Mouse (Mus musculus): ENCODE results near the gene Mt4. TPM values are rescaled to one million over a fixed set of nuclear protein-coding genes. Genes with fewer than 3 reads are reported as not detected.

Gene Mt4
- total RNA-seq, 1 experiment = 6.4 TPM

GRCm38 (mm10) chr8:94178857-94179712 lies 42.1 kb downstream of the Mt4 start, which contains the start of gene Mt1:
Gene Mt1 (plus strand): TSS chr8:94179082.
- in situ Hi-C loops (cut with MboI; ENCODE audit: low sequenced_read_pairs in 2 of 2, unreplicated experiment in 2 of 2) = no loop called here
- DNase-seq (ENCODE audit: low read depth, low spot score) = peak; percentile 92
- Histone ChIP-seq H3K9me3 (ENCODE audit: control insufficient read depth, insufficient read depth, low read depth, low read length) (no peaks in the 10 kb centered on the region), H3K4me3 (ENCODE audit: insufficient read depth in 1 of 2, low read depth in 1 of 2, low read length in 2 of 2, poor library complexity in 1 of 2, severe bottlenecking in 1 of 2) (peak within 1 kb of the TSS; percentile 79 to 80), H3K27ac (ENCODE audit: insufficient read depth, low read depth, low read length, poor library complexity, severe bottlenecking) (peak within 1 kb of the TSS; percentile 54; the same call in 1 of the 2 replicates), H3K36me3 (ENCODE audit: control insufficient read depth, insufficient read depth, low read length, poor library complexity, severe bottlenecking) (peaks cover 4% of the 10 kb centered on the region; the same call in 1 of the 2 replicates), H3K4me1 (ENCODE audit: control insufficient read depth in 2 of 2, insufficient read depth in 2 of 2, low read length in 2 of 2, poor library complexity in 1 of 2) (peaks cover 9 to 15% of the 10 kb centered on the region in 2 experiments; a peak in 3 of 4 replicates), H3K9ac (ENCODE audit: insufficient read depth, low read depth, low read length, poor library complexity, severe bottlenecking) (peak within 1 kb of the TSS; percentile 83)
- TF ChIP-seq HCFC1 (IDR thresholded peaks at IDR 0.05; ENCODE audit: borderline replicate concordance, insufficient read depth, low read length) (no peak), MAFK (IDR thresholded peaks at IDR 0.05; ENCODE audit: insufficient read depth, low read depth, low read length) (0 out of 2 replicates have a peak, but pooled peaks have one; percentile 11)

- TF ChIP-seq CHD2 (IDR thresholded peaks at IDR 0.05; ENCODE audit: low read depth, low read length) = no peak
- no peak for TF ChIP-seq HCFC1 (IDR thresholded peaks at IDR 0.05; ENCODE audit: borderline replicate concordance, insufficient read depth, low read length)
- TF ChIP-seq ZNF384 (IDR thresholded peaks at IDR 0.05; ENCODE audit: low read depth, low read length) = no peak
- no peak for TF ChIP-seq ZC3H11A (IDR thresholded peaks at IDR 0.05; ENCODE audit: borderline replicate concordance, low read depth, low read length)
- no peak for TF ChIP-seq MAFK (IDR thresholded peaks at IDR 0.05; ENCODE audit: insufficient read depth, low read depth, low read length)
- Histone ChIP-seq H3K4me1 (ENCODE audit: control insufficient read depth in 2 of 2, insufficient read depth in 2 of 2, low read length in 2 of 2, poor library complexity in 1 of 2) (peaks cover 9 to 12% of the 10 kb centered on the region in 2 experiments; a peak in 3 of 4 replicates), H3K9ac (ENCODE audit: insufficient read depth, low read depth, low read length, poor library complexity, severe bottlenecking) (peak overlapping the region; percentile 83), H3K36me3 (ENCODE audit: control insufficient read depth, insufficient read depth, low read length, poor library complexity, severe bottlenecking) (peaks cover 4% of the 10 kb centered on the region; the same call in 1 of the 2 replicates), H3K4me3 (ENCODE audit: insufficient read depth in 1 of 2, low read depth in 1 of 2, low read length in 2 of 2, poor library complexity in 1 of 2, severe bottlenecking in 1 of 2) (peak overlapping the region; percentile 79 to 80), H3K27ac (ENCODE audit: insufficient read depth, low read depth, low read length, poor library complexity, severe bottlenecking) (0 out of 2 replicates have a peak overlapping the region, but pooled peaks have one; percentile 54), H3K9me3 (ENCODE audit: control insufficient read depth, insufficient read depth, low read depth, low read length) (no peaks in the 10 kb centered on the region)
- in situ Hi-C loops (cut with MboI; ENCODE audit: low sequenced_read_pairs in 2 of 2, unreplicated experiment in 2 of 2) = no loop called here
- no peak for DNase-seq (ENCODE audit: low read depth, low spot score)
Observed at GRCm38 (mm10) chr8:94179713-94180560, 42.9 kb downstream of the Mt4 start.

- in situ Hi-C loops (cut with MboI; ENCODE audit: low sequenced_read_pairs in 2 of 2, unreplicated experiment in 2 of 2) = no loop called here
- no peak for DNase-seq (ENCODE audit: low read depth, low spot score)
- Histone ChIP-seq H3K36me3 (ENCODE audit: control insufficient read depth, insufficient read depth, low read length, poor library complexity, severe bottlenecking) (peaks cover 4% of the 10 kb centered on the region; the same call in 1 of the 2 replicates), H3K9me3 (ENCODE audit: control insufficient read depth, insufficient read depth, low read depth, low read length) (no peaks in the 10 kb centered on the region), H3K9ac (ENCODE audit: insufficient read depth, low read depth, low read length, poor library complexity, severe bottlenecking) (no peak overlapping the region; the same call in 1 of the 2 replicates), H3K4me3 (ENCODE audit: insufficient read depth in 1 of 2, low read depth in 1 of 2, low read length in 2 of 2, poor library complexity in 1 of 2, severe bottlenecking in 1 of 2) (peak overlapping the region; percentile 79 to 80; a peak in 2 of 4 replicates), H3K27ac (ENCODE audit: insufficient read depth, low read depth, low read length, poor library complexity, severe bottlenecking) (no peak overlapping the region), H3K4me1 (ENCODE audit: control insufficient read depth in 2 of 2, insufficient read depth in 2 of 2, low read length in 2 of 2, poor library complexity in 1 of 2) (peaks cover 9 to 12% of the 10 kb centered on the region in 2 experiments; a peak in 3 of 4 replicates)
- TF ChIP-seq HCFC1 (IDR thresholded peaks at IDR 0.05; ENCODE audit: borderline replicate concordance, insufficient read depth, low read length) (no peak), ZC3H11A (IDR thresholded peaks at IDR 0.05; ENCODE audit: borderline replicate concordance, low read depth, low read length) (no peak), CHD2 (IDR thresholded peaks at IDR 0.05; ENCODE audit: low read depth, low read length) (no peak; the same call in 1 of the 2 replicates), MAFK (IDR thresholded peaks at IDR 0.05; ENCODE audit: insufficient read depth, low read depth, low read length) (no peak)
Observed at GRCm38 (mm10) chr8:94180561-94180908, 43.5 kb downstream of the Mt4 start.

- H3K4me1 ChIP-seq (ENCODE audit: control insufficient read depth in 2 of 2, insufficient read depth in 2 of 2, low read length in 2 of 2, poor library complexity in 1 of 2) = peaks cover 16 to 18% of the 10 kb centered on the region in 2 experiments; a peak in 3 of 4 replicates
- H3K36me3 ChIP-seq (ENCODE audit: control insufficient read depth, insufficient read depth, low read length, poor library complexity, severe bottlenecking) = peaks cover 4% of the 10 kb centered on the region; the same call in 1 of the 2 replicates
- in situ Hi-C loops (cut with MboI; ENCODE audit: low sequenced_read_pairs in 2 of 2, unreplicated experiment in 2 of 2) = no loop called here
- no peak for DNase-seq (ENCODE audit: low read depth, low spot score)
- no peak for TF ChIP-seq HCFC1 (IDR thresholded peaks at IDR 0.05; ENCODE audit: borderline replicate concordance, insufficient read depth, low read length)
- TF ChIP-seq ZNF384 (IDR thresholded peaks at IDR 0.05; ENCODE audit: low read depth, low read length) = no peak
- no peak for TF ChIP-seq MAFK (IDR thresholded peaks at IDR 0.05; ENCODE audit: insufficient read depth, low read depth, low read length)
- no peak for TF ChIP-seq ZC3H11A (IDR thresholded peaks at IDR 0.05; ENCODE audit: borderline replicate concordance, low read depth, low read length)
- 0 out of 2 replicates have a peak, but pooled peaks have one; percentile 10 for TF ChIP-seq CHD2 (IDR thresholded peaks at IDR 0.05; ENCODE audit: low read depth, low read length)
- peak overlapping the region in 1 of 2 experiments; percentile 51; a peak in 2 of 4 replicates for H3K4me3 ChIP-seq (ENCODE audit: insufficient read depth in 1 of 2, low read depth in 1 of 2, low read length in 2 of 2, poor library complexity in 1 of 2, severe bottlenecking in 1 of 2)
- no peak overlapping the region for H3K27ac ChIP-seq (ENCODE audit: insufficient read depth, low read depth, low read length, poor library complexity, severe bottlenecking)
- no peaks in the 10 kb centered on the region for H3K9me3 ChIP-seq (ENCODE audit: control insufficient read depth, insufficient read depth, low read depth, low read length)
- no peak overlapping the region for H3K9ac ChIP-seq (ENCODE audit: insufficient read depth, low read depth, low read length, poor library complexity, severe bottlenecking)
Observed at GRCm38 (mm10) chr8:94182055-94182929, 45.3 kb downstream of the Mt4 start.

Measured in ES-E14 (cell line).